Mouse (Mus musculus) gastrocnemius, adult 8-10 months (tissue): ENCODE results near the gene Mthfs. TPM values are rescaled to one million over a fixed set of nuclear protein-coding genes. Genes with fewer than 3 reads are reported as not detected.
"Not testable (repeated sequence)": the region's sequence is repeated elsewhere in the genome, so short reads cannot be mapped to it uniquely, and the experiment has no call there.

ENCODE experiments used
- DNase-seq, 2 experiments: peaks; one replicate each; pipeline ENCODE4 v3.0.0; 2022; ENCODE audit warnings: low spot score in 2 of 2
- total RNA-seq, 4 experiments: library from RNA; stranded (reverse); gene quantifications; 2 replicates each; pipeline ENCODE4 v1.2.4; 2022

Mthfs gene
- total RNA-seq, 4 experiments from 2014 or later: 11.9 to 15.4 (median 14.4) TPM

DNA sequence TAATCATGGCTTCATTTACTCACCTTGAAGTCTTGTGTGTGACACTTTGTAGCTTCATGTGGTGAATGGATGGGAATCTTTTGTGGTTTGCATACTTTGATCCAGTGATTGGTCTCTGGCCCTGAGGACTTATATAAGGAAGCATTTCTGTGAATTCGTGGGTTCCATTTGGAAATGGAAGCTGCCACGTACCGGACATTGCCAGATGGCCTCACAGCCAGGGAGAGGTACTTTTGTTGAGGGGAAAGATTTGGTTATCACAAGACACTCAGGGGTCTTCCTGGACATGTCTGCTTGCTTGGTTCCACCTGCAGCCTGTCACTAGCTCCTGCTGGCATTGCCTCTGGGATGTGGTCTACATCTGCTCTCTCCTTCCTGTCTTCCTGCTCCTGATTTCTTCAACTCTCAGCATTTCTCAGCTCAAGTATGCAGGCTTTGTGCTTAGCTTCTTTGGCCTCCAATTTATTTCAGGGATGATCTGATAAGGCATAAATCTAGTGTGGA, 30.1 kb downstream of the Mthfs start:
- not testable (repeated sequence) for DNase-seq

DNA sequence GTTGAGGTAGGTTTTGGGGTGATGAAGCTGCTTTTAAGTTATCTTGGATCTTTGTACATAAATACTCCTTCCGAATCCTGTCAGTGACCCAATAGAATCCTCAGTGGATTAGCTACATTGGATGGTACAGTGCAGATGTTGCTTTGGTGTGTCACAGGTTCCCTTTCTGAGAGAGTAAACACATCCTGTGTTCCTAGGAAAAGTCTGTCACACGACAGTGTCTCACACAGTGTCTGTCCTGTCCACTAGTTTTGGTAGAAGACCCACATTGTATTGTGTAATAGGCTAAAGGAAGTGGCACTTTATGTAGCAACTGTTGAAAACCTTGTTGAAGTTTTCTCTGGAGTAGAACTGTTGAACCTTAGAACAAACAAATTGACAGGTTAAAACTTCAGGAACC, 42.9 kb downstream of the Mthfs start:
- DNase-seq: no peak

DNA sequence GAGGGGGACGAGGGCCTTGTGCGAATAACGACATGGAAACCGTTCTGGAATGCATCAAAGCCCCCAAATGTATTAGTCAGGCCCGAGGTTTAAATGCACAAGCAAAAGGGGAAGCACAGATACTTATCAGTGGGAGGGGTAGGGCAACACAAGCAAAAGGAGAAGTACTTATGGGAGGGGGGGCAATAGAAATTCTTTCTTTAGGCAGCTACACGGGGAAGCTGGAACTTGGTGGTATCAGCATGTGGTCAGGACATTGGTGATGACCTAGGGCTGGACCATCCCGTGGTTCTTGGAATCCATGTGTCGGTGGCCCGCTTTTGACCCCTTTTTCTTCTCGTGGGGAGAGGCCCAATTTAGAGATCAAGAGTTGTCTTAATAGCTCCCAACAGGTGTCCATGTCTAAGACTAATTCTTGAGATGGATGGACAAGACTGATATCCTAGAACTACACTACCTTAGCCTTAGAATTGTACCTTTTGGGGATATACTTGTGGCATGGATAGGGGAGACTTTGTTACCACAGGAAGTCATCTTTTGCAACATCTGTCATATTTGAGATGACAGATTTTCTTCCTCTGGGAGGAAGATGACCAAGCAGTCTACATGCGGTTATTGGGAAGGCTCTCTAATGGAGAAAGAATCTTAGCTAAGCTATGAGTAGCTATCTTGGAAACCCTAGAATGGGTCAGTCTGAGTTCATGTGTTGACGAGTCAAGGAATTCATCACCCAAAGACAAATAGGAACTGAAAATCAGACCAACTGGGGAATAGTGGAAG, 46.3 kb downstream of the Mthfs start:
- no peak for DNase-seq

DNA sequence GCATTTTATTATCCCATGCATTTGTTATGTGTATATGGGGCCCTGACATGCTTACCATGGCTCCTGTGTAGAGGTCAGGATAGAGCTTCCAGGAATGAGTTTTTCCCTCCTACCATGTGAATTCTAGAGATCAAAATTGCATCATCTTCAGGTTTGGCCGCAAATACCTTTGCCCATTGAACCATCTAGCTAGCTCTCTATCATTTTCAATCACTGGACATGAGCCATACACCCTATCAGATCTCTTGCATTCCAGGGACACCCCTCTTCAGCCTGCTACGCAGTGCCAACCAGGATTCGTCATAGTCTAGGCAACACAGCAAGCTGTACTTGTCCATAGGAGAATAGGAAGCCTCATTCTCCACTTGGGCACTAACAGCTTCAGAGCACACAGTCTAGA, 53.5 kb downstream of the Mthfs start:
- DNase-seq: no peak

DNA sequence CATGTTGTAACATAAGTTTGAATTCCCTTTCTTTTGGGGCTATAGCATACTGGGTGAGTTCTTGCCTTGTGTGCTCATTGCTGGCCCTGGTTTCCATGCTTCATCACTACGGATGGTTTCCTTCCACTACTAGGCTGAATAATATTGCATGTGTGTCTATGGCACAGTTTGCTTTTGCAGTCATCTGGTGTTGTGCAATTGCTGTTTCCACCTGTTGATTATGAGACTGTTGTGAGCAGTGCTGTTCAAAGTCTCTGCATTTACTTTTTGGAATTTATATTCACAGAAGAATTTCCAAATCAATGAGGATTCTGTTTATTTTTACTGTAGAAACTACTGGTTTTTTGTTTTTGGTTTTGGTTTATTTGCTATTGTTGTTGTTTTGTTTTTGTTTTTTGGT, 54.1 kb downstream of the Mthfs start:
- no peak for DNase-seq

DNA sequence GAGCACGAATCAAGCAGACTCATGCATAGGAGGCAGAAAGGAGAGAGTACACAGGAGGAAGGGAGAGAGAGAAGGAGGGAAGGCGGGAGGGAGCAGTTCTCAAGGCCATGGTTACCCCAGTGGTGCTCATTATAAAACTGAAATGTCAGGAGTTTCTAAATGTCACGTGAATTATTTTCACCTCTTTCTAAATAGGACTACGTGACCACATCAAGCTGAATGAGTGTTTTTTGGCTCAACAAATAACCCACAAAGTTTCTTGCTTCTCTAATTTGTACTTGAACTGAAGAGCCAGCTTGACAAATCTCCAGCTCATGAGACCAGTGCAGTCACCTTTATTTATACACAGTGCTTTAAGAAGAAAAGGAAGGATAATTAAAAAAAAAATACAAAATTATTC, 56.6 kb downstream of the Mthfs start:
- DNase-seq: no peak

DNA sequence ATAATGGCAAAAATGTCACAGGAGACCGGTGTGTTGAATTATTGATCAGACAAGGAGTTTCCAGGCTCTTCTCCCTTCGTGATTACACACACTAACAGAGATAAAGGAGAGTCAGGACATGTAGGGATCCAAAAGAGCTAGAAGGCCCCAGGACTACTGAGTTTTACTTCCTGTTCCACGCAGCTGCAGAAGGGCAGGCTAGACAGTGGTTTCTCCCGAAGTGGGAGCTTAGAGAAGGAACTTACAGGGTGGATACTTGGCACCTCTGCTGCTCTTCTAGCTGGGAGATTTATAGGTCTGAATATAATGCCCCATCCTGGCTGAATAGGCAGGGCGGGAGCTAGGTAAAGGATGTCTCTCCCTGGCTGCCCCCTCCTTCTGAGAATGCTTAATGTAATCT, 57.1 kb downstream of the Mthfs start:
- DNase-seq: no peak

DNA sequence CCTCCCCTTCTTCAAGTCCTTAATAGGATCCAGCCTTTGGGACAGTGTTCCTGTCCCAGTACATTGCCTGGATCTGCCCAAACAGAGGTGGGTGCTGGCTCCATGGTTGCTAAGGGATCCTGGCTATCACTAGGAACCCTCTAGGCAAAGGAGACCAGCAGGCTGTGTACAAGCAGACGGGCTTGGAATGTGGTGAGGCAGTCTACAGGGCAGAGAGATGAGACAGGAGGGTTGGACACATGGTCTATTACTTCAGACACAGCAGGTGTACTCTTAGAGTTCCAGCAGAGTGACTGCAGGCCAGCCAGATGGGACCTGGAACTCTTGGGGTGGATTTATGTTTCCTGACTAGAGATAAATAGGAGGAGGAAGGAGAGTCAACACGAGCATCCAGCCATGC, 59.9 kb downstream of the Mthfs start:
- DNase-seq: no peak

DNA sequence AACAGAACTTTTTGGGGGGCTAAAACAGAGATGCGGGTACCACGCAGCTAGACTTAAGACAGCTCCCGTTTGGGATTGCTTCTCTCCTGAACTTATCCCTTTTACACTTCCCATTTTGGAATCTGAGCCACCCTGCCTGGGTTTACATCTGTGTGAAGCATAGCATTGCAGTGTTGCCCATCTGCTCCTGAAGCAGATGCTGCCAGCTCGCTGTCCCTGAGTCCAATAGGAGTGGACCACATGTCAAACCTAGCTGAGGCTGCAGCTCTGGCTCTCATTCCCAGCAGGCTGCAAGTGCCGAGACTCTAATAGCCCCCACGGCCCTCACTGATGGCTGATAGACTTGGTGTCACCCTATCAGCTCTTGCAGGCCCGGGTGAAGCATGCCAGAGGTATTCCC, 63.3 kb downstream of the Mthfs start:
- DNase-seq: no peak

DNA sequence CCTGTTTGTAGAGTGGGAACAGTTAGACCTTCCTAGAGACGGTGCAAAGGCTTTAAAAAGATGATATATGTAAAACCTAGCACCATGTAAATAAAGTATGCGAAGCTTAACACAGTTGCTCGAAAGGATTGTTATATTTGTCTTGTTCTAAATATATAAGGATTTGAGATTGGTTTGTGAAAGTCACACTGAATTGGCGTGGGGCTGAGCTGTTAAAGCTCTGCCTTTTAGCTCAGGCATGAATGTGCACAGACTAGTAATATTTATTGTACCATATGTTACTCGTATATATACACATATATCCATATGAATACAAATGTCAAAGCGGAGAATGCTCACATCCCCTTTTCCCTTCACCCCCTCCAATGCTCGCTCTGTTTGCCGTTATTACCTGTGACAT, 67.7 kb downstream of the Mthfs start:
- no peak for DNase-seq

DNA sequence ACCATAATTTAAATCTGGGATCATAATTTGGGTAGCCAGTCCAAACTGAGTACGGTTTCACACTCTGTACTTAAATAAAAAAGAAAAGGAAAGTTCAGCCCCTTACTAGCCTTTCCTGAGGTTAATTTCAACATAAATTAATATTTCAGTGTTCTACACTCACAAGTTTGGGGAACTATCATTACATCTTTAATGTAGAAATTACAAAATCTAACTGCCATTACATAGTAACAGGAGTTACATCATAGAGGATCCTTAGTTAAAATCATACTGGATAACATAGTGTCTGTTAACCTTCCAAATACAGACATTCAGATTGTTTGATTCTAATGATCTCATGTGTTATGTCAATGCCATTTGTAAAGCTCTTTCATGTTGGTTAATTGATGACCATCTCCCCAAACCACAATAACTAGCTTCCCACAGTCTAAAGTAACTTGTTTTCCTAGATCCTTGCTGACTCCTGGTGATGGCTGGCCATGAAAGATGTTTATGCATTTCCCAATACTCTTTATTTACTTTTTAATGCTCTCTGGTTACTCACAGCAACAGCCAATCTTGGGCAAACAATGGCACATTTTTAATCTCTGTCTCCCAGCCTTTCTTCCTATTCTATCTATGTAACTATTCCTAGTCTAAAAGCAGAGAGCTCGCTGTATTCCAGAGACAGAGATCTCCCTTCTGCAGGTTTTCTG, 72.0 kb downstream of the Mthfs start:
- DNase-seq: no peak

DNA sequence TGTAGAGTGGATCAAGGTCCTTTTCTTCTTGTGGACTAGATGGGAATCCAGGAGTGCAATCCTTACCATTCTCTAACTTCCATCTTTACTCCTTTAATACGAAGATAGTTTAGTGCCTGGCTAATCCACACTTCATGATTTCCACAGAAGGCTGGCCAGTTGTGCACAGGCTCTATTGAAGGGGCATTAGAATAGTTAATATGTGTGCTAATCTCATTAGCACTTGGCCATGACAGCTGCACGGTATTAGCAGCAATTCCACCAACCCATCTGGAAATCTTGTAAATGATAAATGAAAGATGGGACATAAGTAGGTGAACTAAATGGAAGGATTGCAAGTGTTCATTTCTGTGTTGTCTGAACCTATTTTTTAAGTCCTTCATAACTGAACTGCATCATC, 77.6 kb downstream of the Mthfs start:
- DNase-seq: no peak

DNA sequence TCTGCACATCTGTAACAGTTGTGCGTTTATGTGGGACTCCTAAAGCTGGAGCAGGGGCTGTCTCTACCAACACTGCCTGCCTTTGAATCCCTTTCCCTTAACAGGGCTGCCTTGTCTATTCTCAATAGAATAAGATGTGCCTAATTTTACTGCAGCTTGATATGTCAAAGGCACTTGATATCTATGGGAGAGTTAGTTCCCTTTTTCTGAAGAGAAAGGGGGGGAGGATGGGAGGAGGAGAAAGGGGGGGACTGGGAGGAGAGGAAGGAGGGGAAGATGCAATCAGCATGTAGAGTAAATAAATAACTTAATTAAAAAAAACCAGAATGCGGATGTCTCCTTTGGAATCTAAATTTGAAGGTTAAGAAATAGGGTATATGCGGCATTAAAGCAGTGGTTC, 82.9 kb downstream of the Mthfs start:
- DNase-seq: no peak

DNA sequence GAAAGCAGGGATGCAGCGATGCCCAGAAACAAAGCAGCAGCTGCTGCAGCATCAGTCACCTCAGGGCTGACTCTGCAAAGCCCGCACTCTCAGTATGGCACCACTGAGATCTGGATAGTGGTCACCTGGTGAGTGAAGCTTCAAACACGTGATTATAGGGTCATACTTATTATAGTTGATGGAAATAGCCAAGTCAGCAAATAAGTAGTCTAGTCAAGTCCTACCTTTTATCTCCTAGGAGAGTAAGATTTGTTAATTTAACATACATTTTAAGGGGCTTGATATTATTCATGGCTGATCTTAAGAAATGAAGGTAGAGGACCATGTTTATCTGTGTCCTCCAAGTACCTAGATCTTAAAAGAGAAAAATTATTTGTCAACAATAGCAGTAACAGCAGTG, 83.6 kb downstream of the Mthfs start:
- no peak for DNase-seq

DNA sequence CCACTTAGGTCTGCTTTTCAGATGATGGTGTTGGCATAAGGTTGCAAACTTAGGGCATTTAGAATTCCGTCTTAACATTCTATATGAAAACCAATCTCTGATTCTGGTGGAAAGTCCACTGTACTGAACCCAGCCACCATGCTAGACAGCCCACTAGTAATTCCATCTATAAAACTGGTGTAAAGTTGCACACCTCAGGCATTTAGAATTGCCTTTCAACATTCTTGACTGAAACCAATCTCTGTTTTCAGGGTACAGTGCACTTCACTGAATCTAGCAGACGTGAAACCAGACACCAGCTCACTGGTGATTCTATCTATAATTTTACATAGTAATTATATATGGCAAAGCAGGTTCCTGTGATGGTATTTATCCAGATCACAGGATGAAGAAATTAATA, 95.2 kb downstream of the Mthfs start:
- DNase-seq: no peak

DNA sequence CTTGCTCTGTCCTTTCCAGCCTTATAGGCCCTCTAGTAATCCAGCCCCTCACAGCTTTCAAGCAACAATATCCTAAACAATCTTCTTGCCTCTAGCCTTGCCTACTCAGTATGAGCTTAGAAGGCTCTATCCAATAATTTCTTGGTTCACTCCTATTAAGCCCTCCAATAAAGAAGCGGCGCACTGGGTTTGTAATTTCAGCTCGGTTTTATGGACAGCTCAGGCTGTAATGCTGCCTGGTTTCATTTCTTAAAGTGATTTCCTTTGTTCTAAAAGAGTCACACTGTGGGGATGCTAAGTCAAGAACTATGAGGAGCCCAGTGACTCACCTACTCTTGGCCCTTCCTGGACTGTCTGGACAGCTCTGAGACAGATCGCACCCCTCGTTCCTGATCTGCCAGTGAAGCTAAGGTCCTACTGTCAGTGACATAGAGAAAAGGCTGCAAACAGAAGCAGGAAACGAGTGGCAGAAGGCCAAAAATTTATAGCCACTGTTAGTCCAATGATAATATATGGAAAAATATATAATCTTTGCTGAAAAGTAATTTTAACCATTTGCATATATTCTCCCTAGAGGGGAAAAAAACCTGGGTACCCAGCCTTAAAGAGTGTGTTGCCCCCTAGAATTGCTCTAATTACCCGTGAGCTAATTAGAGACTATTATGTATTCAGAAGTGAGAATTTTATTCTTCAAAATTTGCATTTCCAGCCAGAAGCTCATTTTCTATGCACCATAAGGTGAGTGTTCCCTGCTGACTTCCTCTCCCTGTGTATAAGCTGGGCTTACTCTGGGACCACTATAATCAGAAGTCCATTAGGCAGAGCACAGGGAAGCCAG, 98.1 kb downstream of the Mthfs start:
- no peak for DNase-seq

DNA sequence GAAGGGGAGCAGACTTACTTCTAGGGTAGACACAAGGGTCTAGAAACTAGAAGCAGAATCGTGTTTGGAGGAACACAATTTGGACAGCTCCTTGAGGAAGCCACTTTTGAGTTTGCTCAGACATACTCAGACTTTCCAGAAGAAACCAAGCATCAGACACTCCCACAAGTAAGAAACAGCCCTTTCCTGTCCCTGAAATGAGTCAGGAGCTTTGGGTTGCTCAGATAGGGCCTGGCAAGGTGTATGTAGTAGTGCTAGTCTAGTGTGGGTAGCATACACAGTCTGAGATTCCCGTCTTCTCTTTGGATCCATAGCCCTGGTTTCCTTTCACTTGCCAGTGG, 98.7 kb downstream of the Mthfs start:
- no peak for DNase-seq

DNA sequence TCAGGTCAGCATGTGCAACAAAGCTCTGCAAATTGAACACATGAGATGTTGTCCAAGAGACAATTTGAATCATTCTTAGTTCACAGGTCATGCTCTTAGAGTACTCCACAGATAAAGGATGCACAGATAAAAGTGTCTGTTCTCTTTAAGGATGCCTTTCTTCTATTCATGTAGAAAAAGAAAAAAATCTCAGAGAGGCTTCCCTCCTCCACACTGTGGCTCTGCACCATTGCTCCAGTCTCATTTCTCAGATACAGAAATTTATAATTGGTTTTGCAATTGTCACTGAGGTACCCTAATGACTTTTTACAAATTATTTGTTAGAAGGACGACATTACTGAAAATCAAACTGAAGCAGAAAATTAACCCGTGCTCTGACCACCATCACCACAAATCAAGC, 101.2 kb downstream of the Mthfs start:
- no peak for DNase-seq

DNA sequence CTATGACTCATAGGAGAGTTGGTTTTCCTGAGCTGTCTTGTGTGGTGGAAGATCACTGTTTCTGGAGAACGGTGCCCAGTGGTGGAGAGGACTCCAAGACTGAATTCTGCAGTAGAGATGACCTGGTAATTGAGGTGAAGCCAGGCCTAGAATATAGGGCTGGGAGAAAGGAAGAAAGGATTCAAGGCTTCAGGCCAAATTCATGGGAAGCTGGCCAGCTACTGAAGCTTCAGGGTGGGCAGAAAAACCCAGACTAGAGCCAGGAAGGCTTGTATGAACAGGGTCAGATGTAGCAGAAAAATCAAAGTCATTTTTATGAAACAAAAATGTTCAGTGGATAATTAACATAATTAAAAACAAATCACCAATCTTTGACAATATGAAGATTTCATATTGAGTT, 163.3 kb downstream of the Mthfs start:
- DNase-seq: no peak

DNA sequence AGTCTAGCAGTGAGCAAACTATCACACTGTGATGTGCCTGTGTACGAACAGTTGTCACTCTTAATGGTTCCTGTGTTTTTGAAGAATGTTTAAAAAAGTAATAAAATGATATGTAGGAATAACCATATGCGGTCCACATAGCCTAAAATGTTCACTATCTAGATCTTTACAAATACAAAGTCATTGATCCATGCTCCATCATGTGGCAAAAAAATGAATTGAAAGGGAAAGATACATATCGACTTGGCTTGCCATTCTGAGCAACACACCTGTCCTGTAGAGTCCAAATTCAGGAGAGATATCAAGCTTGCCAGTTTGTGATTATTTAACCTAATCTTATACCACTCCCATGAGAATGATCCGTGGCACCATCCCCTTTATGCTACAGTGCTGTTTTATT, 164.2 kb downstream of the Mthfs start:
- DNase-seq: no peak

DNA sequence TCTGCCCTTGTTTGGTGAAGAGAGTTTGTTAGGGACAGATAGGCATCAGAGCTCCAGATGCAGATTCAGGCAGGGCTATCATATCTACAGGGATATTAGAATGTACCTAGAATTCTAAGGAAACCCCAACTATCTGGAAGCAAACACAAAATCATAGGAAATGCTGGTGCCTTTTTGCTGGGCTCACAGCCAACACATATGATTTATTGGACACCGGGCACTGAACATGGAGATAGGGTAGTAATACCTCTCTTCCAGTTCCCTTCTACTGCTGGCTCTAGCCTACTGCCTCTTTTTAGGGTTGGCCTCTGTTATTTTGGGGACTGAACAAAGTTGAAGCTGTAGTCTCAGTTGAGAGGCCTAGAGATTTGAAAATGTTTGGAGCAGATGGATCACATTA, 192.6 kb downstream of the Mthfs start:
- no peak for DNase-seq
